Mouse (Mus musculus) A20 (cell line): ENCODE results near the gene Vdr.
A peak's percentile ranks its signal among the peaks of the same experiment; 100 is the strongest.

Source experiments
- DNase-seq: peaks from one replicate; pipeline ENCODE4 v3.0.0-alpha.2; 2011; ENCODE audit warnings: low read depth, low spot score

The Vdr gene

DNA sequence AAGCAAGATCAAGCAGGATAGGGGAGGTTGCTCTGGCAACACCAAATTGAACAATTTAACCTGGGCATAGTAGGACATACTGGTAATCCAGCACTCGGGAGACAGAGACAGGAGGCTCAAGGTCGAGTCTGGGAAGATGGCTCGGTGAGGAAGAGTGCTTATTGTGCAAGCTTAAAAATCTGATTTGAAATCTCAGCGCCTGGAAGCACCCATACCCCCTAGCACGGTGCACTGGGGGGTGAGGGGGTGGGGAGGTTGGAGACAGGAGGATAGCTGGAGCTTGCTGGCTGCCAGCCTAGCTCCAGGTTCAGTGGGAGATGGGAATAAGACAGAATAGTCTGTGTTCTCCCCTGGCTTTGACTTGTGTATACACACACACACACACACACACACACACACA lies 9.9 kb upstream of the Vdr start:
- no peak for DNase-seq

DNA sequence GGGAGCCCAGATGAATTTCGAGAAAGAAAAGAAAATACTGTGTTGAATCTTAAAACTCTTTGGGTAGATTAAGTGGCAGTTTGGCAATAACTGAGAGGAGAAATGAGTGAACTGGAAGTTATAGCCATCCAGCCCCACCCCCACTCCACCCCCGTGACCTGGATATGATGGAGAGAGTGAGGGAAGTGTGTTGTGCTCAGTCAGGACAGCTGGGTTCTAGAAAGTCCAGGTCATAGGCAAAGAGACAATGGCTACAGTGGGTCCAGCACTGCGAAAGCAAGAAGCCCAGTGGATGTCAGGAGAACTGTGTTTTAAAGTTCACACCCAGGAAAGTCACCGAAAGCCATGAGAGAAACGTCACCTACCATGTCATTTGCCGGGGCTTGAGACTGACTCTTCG lies 8.8 kb upstream of the Vdr start:
- DNase-seq, result no peak

DNA sequence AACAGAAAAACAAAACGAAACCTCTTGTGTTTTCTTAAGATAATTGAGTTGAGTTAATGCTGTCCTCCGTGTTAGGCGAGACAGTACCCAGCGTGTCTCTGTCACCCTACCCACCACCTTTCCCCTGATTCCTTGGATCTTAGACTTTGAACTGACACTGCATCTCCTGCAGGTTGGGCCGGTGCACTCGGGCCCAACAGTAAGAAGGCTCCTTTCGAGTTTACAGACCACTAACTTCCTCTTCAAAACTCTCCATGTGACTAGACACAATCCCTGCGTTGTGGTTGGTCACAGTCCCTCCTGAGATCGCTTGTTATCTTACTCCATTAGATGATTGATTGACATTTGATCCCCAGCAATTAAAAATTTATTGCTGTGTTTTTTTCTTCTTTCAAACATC lies 7.6 kb upstream of the Vdr start:
- peak; percentile 52 for DNase-seq

DNA sequence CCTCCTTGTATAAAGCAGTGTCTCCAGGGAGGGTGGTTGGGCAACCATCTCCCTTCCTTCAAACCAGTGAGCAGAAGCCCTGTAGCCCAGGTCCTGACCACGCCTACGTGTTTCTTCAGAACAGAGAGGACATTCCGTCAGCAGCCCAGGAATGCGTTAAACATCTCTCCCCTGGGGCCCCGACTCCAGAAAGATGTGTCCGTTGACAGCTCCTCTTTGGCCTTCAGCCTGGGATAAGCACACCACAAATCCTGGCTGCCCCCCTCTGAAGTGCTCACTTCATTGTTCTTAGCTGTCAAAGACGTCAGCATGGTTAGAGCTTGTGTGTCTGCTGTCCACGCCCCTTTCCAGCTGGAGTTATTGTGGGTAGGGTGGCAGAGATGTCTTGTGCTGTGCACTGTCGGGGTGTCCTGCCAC lies 3.9 kb upstream of the Vdr start:
- DNase-seq, result no peak

DNA sequence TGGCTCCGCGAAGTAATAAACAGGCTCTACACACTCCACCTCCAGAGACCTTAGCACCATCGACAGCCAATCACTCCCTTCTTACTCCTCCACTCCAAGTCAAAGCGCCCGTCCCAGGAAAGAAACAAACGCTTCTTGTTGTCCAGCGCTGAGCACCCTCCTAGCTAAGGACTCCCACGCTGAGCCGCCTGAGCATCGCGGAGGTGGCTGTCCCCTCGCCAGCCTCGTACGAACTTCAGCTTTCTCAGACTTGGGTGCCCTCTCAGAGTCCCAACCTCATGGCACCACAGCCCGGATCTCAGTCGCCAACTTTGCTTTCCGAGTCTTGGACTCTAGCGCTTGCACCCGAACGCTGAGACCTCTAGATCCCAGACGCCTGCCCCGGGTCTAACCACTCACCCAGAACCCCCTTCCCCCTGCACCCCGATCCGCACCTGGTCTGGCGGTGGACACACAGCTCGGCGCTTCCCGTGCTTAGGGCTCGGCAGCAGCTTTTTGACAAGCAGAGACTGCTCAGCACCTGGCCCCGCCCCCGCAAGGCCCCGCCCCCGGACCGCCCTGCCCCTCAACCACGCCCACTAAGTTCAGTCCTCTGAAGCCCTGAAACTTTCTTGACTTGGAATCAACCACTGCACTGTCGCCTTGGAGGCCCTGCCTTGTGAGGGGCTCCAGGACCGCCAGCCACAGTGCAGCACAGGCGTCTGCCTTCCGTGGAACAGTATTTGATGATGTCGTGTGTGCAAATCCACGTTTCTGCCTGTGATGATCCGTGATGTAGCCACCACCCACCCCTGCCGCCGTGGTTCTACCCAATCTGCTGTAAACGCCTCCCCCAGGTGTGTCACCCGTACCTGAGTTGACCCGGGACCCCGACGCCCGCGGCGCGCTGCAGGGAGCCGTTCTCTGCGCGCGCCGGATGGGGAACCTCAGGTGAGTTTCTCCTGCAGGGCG lies 2.4 kb downstream of the Vdr start:
- peak; percentile 80 for DNase-seq

DNA sequence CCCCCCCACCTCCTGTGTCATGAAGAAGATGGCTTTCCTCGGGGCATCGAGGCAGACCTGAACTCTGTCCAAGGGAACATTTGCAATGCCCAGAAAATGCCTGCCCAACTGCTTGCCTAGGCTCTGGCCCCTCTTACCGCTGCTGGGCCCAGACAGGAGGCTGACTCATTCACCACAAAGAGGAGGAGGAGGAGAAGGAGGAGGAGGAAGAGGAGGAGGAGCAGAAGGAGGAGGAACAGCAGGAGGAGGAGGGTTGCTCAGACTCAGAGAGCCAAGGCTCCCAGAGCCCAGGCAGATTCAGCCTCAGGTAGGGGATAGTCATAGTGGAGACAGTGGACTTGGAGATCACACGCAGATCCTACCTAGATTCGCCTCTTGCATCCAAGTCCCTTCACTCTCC lies 3.2 kb downstream of the Vdr start:
- no peak for DNase-seq

DNA sequence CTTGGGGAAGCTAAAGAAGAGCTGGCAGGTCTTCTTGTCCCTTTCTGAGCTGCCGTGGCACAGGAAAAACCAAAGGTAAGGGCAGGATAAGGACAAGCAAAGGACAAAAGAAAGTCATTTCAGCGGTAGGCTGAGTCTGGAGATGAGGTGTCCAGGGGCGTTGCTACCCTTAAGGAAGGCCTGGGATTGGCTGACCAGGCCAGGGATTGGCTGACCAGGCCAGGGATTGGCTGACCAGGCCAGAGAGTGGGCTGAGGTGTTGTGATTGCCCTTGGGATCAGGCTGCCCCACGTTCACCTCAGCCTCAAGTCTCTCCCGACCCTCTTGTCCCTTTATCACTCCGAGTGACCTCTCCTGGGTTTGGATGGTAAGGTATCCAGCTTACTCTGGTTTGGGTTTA lies 5.1 kb downstream of the Vdr start:
- no peak for DNase-seq

DNA sequence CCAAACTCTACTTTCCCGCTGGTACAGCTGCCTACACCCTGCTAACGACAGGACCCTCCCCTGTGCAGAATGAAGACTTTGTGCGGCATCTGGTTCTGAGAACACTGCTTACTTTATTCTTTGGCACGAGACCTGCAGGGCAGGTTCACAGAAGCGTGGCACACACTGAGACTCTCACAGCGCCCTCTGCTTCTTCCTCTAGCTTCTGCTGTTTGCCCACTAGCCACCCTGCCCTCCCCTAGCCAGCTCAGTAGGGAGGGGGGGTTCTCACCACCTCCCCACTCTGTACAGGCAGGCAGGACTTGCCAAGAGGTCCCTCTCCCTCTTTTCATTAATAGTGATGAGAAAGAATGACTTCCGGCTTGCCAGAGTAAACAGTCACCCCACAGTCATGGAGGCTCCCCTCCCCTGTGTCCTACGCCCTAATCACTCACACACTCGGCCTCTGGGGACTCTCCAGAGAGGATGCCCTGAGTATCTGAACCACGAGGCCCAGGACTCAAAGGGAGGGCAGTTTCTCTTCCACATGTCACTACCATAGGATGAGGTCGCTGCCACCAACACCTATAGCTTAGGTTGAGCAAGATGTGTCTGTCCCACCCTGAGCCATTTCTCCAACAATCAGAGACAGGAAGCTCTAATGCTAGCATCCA lies 6.0 kb downstream of the Vdr start:
- no peak for DNase-seq

DNA sequence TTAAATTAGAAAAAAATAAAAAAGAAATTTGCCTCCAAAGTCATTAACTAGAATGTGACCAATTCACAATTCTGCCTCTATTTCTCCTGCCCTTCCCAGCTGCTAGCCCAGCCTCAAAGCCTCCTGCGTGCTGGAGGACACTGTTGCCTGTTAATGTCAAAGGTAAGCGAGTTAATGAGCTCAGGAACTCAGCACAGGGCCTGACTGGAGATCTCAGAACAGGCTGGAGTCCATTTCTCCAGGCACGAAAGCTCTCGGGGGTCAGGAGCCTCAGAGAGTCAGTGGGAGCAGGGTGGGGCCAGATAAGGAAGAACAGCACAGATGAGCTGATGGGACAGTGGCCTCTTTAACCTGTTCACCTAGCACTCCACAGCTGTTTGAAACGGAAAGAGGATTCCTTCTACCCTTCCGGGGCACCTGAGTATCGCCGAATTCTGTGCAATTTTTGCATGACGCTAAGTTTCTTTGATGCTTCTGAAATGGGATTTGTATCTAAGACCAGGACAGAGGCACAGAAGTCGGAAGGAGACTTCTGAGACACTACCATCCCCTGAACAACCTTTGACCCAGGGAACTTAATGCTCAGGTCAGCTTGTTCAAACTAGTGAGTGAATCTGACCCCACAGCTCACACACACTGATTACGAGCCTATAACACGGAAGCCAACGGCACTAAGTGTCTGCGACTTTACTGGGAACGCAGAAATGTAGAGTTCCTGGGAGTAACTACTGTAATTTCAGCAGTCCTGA lies 7.0 kb downstream of the Vdr start:
- no peak for DNase-seq

DNA sequence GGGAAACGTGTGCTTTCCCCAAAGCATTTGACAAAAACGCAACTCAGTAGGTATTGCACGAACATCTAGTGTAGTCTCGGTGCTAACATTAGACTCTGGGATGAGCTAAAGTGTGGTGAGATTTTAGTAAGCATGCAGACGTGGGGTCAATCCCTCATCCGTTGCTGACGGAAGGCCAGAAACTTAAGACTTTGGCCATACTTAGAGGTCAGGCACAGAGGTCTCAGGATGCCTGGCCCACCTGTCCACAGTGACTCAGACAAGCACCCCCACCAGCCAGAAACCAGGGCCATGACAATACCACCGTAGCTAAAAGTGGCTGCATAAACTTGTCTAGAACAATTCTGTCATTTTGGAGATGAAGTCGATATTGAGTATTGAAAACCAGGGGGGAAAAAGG lies 9.4 kb downstream of the Vdr start:
- no peak for DNase-seq

DNA sequence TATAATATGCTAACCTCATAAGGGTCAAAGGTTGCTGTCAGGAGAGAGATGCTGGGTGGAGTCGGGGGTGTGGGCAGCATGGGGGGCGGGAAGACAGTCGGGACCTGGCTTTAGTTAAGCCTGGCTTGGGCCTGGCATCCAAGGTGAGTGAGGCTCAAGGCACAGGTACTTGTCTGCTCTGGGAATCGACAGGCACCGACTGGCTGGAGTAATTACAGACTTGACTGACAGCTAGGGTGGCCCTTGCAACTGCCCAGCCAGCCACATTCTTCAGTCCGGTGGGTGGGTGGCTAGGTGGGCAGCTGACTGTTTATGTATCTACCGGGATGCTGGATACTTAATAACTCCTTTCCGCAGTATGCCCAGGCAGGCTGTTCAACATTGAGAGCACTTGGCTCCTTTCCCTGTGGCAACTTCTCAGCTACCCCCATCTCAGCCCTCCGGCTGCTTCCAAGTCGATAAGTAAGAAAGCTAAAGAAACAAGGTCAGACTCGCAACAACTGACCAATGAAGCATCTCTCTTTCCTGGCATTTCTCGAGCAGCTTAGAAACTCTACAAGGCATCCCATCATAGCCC lies 10.0 kb downstream of the Vdr start:
- no peak for DNase-seq

DNA sequence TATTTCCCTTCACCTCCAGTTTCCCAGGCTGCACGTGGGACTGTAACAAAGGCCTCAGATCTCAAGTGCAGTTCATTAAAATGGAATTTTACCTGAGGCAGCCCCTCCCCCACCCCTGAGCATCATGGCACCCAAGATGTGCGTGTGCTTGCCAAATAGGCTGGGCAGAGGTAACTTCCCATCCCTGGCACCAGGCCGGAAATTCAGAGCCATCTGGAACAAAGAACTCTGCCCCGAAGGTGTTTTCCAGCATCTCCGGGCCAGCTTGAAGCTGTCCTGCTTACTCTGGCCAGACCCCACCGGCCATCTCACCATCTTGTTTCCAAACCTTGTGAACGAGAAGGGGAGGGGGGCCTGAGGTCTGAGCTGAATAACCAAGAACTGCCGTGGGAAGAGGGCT lies 10.7 kb downstream of the Vdr start:
- DNase-seq, result no peak

DNA sequence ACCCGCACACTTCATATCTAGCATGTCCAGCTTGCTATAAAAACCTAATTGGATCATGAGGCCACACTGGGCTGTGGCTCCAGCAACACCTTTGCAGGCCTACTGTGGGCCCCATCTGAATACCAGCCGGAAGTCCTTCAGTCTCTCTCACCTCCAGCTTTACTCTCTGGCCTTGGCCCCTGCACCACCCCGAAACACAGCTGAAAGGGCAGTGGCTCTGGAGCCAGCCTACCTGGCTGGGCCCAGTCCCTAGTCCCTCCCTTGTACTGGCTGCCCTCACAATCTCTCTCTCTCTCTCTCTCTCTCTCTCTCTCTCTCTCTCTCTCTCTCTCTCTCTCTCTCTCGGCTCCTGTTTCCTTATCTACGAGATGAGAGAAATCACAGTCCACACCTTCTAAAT lies 11.6 kb downstream of the Vdr start:
- DNase-seq, result no peak

DNA sequence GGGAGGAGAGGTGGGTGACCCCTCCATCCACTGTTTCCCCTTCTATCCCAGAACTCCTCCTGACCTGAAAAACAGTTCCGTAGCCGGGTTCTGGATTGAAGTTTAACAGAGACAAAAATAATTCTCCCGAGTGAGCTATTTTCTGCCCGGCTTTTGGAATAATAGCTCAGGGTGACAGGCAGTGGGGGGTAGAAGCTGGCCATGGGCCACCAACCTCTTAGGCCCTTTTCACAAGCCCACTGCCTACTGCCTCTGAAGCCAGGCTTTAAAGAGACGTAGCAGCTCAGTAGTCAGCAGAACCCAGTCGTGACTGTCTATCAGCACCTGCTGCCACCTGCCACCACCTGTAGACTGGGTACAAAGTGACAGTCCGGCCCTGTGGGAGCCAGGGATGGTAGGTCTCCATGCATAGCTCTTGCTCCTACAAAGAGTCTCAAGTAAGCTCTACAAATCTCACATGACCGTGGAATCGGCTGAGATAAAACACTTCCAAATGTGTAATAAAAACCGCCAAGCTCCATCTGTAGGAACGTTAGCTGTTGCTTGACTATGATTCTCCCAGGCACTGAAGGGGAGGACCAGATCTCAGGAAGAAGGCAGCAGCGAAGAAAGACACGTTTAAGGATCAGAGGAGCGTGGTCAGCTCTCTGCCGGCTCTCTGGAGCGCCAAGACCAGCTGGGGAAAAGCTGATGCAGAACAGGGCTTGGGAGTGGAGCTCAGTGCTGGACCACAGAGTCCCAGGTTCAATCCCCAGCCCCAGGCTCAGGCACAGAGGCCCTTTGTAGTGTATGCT lies 13.4 kb downstream of the Vdr start:
- DNase-seq, result no peak

DNA sequence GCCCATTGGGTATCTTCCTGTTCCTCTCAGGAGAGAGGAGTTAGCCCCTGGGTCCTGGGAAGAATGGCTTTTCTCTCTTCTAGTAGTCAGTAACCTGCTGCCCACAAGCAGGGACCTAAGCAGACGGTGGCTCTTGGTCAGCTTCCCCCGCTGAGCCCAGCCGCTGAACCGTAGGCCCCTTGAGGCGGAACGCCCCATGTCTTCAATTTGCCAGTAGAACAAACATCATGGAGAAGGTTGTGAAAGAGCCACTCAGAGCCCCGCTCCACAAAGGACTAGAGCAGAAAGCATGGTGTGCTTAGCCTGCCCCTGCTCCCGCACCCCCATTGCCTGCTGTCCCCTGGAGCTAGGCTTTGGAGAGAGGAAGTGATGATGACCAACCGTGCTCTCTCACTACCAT lies 14.1 kb downstream of the Vdr start:
- DNase-seq, result no peak

DNA sequence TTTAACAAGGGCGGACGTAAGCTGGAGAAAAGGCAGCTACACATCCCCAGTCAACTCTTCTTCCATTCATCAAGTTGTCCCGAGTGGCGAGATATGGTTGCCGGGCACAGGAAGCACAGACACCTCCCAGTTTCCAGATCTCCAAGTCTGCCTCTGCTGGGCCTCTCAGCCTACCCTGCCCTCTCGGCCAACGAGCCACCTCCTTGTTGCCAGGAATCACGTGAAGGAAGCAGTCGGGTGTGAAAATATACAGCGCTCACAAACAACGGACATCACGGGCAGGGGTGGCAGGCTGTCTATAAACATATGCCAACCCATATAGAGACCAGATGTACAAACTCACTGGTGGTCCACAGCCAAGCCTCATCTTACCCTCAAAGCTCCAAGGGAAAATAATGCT lies 14.6 kb downstream of the Vdr start:
- DNase-seq, result no peak

DNA sequence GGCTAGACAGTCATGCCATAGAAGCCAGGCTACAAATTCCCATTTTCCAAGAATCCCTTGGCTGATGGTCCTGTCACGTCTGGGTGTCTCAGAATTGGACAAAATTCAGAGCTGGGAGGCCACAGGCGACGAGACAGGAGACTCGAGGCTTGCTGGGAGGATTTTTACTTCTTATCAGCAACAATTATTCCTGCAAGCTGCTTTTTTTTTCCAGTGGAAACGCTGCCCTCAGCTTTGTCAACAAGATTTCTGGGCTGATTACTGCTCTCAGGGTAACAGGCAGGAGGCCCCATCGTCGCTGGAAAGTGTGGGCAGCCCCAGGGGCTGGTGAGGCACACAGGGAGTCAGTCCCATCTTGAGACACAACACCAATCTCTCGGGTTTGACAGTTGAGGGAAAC lies 17.9 kb downstream of the Vdr start:
- DNase-seq, result no peak

DNA sequence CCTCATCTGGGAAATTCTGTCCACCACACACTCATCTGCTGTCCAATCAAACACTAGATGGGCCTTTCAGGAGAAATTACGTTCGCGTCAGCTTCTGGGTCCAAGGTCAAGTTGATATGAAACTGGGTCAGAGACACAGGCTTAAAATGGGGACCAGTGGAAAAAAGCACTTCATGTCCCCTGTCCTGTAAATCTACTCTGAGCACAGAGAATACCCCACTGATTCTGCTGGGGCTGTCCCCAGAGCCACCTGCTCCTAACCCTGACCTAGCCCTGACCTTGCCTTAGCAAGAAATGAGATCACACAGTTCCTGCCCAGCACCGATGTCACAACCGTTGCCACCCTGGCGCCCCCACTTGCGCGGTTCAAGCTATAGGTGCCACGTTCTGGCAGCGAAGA lies 20.0 kb downstream of the Vdr start:
- DNase-seq, result peak; percentile 17

DNA sequence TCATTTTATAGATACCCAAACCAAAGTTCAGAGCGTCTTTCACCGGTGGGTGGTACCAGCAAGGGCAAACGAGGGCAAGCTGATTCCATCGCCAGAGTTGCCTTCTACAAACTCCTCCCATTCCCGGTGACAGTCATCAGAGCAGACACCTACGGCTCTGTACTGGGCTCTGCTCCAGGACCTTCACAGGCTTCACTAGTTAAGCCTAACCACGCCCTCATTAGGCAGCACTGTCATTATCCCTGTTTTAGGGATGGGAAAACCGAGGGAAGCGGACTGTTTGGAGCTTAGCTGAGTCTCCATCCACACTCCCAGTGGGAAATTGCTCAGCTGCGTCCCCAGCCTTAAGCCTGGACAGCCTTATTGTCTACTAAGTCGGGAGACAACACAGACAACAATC lies 20.4 kb downstream of the Vdr start:
- no peak for DNase-seq

DNA sequence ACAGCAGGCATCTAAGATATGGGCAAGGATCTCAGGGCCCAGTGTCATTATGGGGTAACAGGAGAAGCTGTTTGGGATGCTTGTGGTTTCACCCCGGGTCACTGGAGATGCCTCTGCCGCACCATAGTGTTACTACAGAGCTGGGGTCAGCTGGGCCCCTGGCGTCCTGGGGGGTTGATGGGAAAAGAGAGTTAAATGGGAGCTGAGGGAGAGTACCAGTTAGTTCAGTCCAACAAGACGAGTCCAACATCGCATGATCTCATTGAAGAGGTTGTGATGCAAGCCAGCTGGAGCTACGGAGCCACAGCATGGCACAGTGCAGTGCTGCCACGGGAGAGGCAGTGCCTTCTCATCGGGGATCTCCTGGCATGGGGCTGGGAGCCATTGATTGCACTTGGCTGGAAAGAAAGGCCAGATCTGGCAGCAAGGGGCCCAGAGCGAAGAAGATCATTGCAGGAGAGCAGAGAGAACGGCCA lies 22.9 kb downstream of the Vdr start:
- DNase-seq, result no peak

DNA sequence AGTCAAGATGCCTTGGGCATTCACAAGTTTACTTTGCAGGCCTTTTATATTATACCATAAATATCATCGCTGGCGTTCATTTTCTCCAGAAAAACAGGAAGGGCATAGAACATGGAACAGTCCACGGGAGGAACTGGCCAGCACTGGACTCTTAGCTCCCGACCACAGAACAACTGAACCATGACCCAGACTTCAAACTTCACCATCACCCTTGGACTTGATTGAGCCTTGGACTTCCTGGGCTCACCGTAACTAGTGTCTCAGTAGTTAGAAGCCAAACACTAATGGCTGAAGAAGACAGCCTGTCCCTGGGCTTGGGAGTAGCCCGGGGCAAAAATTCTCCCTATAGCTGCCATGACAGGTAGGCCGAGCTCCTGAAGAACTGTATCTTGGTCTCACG lies 29.0 kb downstream of the Vdr start:
- no peak for DNase-seq
